Mouse (Mus musculus) lung, embryonic 15.5 days (tissue): Measurements from ENCODE around the gene Usp35. TPM values are rescaled to one million over a fixed set of nuclear protein-coding genes. Genes with fewer than 3 reads are reported as not detected.

Source experiments
- ATAC-seq: fragments of 200-750 bp; cut with Nextera tagmentation; 2 replicates; pipeline ENCODE4 v1.8.0; 2017; ENCODE audit warnings: moderate number of reproducible peaks, borderline replicate concordance; ENCODE audit not compliant: low FRiP score, low TSS enrichment; ENCODE audit errors: extremely low read depth
- H3K27ac ChIP-seq: fragments of 300-500 bp; sonication (generic); 2 replicates; pipeline ENCODE4 v1.5.1; 2015; ENCODE audit warnings: moderate library complexity, mild to moderate bottlenecking, inconsistent platforms
- H3K27me3 ChIP-seq: fragments of 300-500 bp; sonication (generic); 2 replicates; pipeline ENCODE4 v1.6.1; 2015; ENCODE audit warnings: inconsistent platforms
- H3K36me3 ChIP-seq: fragments of 300-500 bp; sonication (generic); 2 replicates; pipeline ENCODE4 v1.6.1; 2015; ENCODE audit warnings: inconsistent platforms
- H3K4me1 ChIP-seq: fragments of 300-500 bp; sonication (generic); 2 replicates; pipeline ENCODE4 v1.6.1; 2015; ENCODE audit warnings: inconsistent platforms
- H3K4me2 ChIP-seq: fragments of 300-500 bp; sonication (generic); 2 replicates; pipeline ENCODE4 v1.6.1; 2015; ENCODE audit warnings: inconsistent platforms, mild to moderate bottlenecking, moderate library complexity
- H3K4me3 ChIP-seq: fragments of 300-500 bp; sonication (generic); 2 replicates; pipeline ENCODE4 v1.5.1; 2015; ENCODE audit warnings: mild to moderate bottlenecking, inconsistent platforms
- H3K9ac ChIP-seq: fragments of 300-500 bp; sonication (generic); 2 replicates; pipeline ENCODE4 v1.6.1; 2015; ENCODE audit warnings: inconsistent platforms
- H3K9me3 ChIP-seq: fragments of 300-500 bp; sonication (generic); 2 replicates; pipeline ENCODE4 v1.6.1; 2016; ENCODE audit warnings: inconsistent platforms
- WGBS: fragments of 180-500 bp; shearing (Covaris S2); methylation state at CpG from one replicate; pipeline ENCODE4 v1.1.7; 2015; 5-methylcytosine and 5-hydroxymethylcytosine counted together
- polyA plus RNA-seq: library from polyadenylated mRNA; unstranded; fragments of >200 nt; fragmentation: Nextera tagmentation; extraction: Ambion mirVana; gene quantifications from 2 replicates; pipeline ENCODE4 v1.2.1, GENCODE M21; 2015

Gene Usp35
- polyA plus RNA-seq, 1 experiment from 2014 or later = 1.7 TPM

DNA sequence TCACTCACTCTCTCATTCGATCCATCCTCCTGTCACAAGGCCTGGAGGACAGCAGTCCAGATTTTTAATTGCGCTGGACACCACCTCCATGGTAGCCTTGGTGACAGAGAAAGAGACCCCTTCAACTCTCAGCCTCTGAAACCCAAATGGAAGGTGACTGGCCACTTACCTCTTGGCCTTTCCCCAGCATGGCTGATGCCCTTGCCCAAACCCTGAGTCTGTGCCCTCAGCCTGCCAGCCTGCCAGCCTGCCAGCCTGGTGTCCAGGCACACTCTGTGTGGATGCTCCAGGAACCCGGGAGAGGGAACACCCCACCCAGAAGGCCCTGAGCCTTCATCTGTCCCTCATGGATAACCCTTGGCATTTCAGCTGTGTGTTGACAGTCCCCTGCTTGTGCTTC, 2.1 kb downstream of the Usp35 start:
- ATAC-seq = no peak
- no peaks in the 10 kb centered on the region for H3K9me3 ChIP-seq
- H3K27ac ChIP-seq = no peak overlapping the region
- peaks cover 30% of the 10 kb centered on the region for H3K27me3 ChIP-seq
- no peak overlapping the region for H3K9ac ChIP-seq
- WGBS = 69% methylated on average over 3 of the region's 3 CpGs
- no peaks in the 10 kb centered on the region for H3K36me3 ChIP-seq
- peaks cover 25% of the 10 kb centered on the region for H3K4me1 ChIP-seq
- no peak overlapping the region for H3K4me3 ChIP-seq
- H3K4me2 ChIP-seq = no peak overlapping the region

DNA sequence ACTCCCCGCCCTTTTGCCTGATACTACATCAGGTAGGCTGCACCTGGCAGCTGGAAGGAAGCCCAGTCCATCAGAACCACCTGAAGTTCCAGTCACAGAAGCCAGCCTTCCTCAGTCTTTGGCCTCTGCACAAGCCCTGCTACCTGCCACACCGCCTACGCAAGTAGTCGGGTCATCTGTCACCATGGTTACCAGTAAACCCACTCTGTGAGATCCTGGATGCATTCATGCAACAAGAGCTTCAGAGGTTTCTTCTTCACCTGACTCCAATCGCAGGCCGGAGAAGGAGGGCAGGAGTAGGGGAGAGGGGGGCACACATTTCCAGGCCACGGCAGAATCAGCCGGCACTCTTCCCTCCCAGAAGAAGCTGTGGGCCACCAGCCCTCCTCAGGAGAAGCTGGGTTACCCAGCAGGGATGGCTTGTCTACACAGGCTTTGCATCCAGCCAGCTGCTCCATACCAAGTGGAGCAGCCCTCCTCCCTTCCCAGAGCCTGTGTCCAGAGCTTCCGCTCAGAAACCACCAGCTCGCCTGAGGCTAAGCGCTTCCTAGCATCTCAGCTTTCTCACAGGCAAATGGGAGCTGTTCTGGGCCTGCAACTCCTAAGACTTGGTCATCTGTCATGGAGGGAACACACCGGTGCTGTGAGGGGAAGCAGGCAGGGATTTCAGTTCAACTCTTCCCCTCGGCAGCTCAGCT, 2.8 kb downstream of the Usp35 start:
- Histone ChIP-seq H3K27me3 (peaks cover 36% of the 10 kb centered on the region), H3K9ac (no peak overlapping the region), H3K27ac (no peak overlapping the region), H3K9me3 (no peaks in the 10 kb centered on the region), H3K36me3 (no peaks in the 10 kb centered on the region), H3K4me3 (no peak overlapping the region), H3K4me1 (peaks cover 25% of the 10 kb centered on the region), H3K4me2 (no peak overlapping the region)
- ATAC-seq = no peak
- WGBS = 72% methylated on average over 13 of the region's 13 CpGs

DNA sequence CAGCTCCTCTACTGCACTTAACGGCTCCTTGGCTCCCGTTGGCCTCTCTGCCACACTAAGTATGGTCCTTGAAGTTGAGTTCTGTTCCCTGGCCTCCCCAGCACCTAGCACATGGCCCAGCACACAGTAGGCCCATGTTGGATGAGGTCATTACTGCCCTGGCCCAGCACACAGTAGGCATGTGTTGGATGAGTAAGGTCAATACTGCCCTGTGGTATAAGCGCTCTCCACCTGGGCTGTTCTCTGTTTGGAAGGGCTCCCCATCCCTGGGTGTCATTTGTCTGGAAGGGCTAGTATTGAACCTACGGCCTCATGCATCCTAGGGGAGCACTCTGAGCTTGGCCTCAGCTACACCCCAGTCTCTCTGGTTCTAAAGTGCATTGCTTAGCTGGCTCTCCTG, 4.4 kb downstream of the Usp35 start:
- peaks cover 15% of the 10 kb centered on the region for H3K4me1 ChIP-seq
- H3K27me3 ChIP-seq = peaks cover 39% of the 10 kb centered on the region
- no peak for ATAC-seq
- no peak overlapping the region for H3K9ac ChIP-seq
- H3K27ac ChIP-seq = no peak overlapping the region
- no peaks in the 10 kb centered on the region for H3K36me3 ChIP-seq
- H3K4me2 ChIP-seq = no peak overlapping the region
- 86% methylated on average over 4 of the region's 4 CpGs for WGBS
- H3K9me3 ChIP-seq = no peaks in the 10 kb centered on the region
- H3K4me3 ChIP-seq = no peak overlapping the region

DNA sequence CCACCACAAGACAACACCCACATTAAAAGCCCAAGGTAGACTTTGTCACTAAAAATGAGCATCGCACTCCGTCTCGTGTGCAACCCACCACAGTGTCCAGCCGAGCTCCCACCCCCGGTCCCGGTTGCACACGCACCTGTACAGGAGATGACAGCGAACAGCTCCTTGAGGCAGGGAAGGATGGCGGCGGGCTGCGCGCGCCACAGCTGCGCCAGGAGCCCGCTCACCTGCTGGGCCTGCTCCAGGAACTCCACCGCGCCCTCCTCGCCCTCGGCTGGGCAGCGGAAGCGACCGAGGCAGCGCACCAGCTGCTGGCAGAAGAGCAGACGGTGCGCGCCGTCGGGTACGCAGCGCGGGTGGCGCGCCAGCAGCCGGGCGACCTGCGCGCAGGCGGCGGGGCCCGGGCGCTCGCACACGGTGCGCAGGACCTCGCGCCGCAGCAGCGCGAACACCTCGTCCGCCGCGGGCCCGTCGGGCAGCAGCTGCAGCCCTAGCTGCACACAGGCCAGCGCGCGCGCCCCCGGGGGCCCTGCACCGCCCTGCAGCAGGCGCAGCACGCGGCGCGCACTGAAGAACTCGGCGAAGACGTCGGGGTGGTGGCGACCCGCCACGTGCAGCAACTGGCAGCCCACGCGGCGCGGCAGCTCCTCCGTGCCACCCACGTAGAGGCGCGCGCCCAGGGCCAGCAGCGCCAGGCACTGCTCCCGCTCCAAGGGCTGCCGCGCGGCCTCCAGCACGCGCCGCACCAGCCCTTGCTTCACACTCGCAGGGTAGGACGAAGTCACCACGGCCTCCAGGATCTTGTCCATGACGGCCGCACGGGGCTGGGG, 6.4 kb downstream of the Usp35 start:
- Histone ChIP-seq H3K4me3 (peak overlapping the region; percentile 34), H3K4me1 (peaks cover 8% of the 10 kb centered on the region), H3K9me3 (no peaks in the 10 kb centered on the region), H3K36me3 (no peaks in the 10 kb centered on the region), H3K4me2 (peak overlapping the region; percentile 60), H3K27me3 (peaks cover 39% of the 10 kb centered on the region), H3K9ac (no peak overlapping the region), H3K27ac (no peak overlapping the region)
- ATAC-seq = peak; percentile 33; the same call in 1 of the 2 replicates
- 9% methylated on average over 95 of the region's 96 CpGs for WGBS

DNA sequence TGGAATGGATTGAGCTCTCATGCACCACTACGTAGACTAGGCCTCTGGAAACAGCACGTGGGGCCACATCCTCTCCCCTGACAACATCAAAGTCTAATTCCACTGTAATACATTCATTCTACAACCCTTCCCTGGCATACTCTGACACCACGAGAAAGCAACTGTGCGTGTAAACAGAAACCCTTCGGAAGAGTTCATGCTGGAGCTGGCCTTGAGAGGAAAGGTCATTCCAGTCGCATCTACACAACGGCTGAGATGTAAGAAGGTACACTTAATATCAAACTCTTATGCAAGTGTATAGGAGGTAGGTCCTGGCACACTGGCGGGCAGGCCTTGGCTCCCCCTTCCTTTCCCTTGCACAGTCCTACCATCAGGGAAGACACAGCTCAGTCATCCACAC, 7.5 kb downstream of the Usp35 start:
- Histone ChIP-seq H3K36me3 (no peaks in the 10 kb centered on the region), H3K4me1 (peaks cover 8% of the 10 kb centered on the region), H3K4me3 (no peak overlapping the region), H3K27ac (no peak overlapping the region), H3K9ac (no peak overlapping the region), H3K9me3 (no peaks in the 10 kb centered on the region), H3K4me2 (no peak overlapping the region), H3K27me3 (peaks cover 39% of the 10 kb centered on the region)
- no peak for ATAC-seq
- WGBS = 83% methylated on average over 8 of the region's 8 CpGs

DNA sequence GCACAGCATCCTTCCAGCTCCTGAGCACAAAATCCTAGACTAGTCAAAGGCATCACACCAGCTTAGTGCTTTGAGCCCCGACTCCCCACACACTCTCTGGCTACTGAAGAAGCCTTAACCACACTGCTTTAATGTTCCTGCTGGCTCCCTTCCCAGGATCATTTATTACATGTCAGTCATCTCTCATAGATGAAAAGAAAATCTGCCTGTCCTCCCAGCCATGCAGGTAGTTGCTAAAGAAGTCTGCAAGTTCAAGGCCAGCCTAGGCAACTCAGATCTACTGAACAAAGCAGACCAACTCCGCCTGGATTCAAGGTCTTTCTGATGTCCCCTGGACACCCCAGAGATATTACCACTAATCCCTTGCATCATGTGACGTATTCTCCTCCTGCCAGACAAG, 14.1 kb downstream of the Usp35 start:
- Histone ChIP-seq H3K9ac (no peak overlapping the region), H3K9me3 (no peaks in the 10 kb centered on the region), H3K4me2 (no peak overlapping the region), H3K27me3 (no peaks in the 10 kb centered on the region), H3K4me3 (no peak overlapping the region), H3K4me1 (no peaks in the 10 kb centered on the region), H3K27ac (no peak overlapping the region), H3K36me3 (no peaks in the 10 kb centered on the region)
- 72% methylated on average over 3 of the region's 3 CpGs for WGBS
- no peak for ATAC-seq

DNA sequence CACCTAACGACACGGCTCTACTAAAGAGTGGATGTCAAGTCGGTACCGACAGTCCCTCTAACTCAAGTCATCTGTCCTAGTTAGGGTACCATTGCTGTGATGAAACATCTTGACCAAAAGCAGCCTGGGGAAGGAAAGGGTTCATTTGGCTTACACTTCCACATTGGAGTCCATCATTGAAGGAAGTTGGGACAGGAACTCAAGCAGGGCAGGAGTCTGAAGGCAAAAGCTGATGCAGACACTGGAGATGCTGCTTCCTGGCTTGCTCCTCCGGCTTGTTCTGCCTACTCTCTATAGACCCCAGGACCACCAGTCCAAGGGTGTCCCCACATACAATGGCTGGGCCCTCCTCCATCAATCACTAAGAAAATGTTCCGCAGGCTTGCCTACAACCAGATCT, 16.2 kb downstream of the Usp35 start:
- Histone ChIP-seq H3K27ac (no peak overlapping the region), H3K4me3 (no peak overlapping the region), H3K4me1 (no peaks in the 10 kb centered on the region), H3K36me3 (no peaks in the 10 kb centered on the region; the same call in 1 of the 2 replicates), H3K4me2 (no peak overlapping the region), H3K27me3 (no peaks in the 10 kb centered on the region), H3K9ac (no peak overlapping the region), H3K9me3 (no peaks in the 10 kb centered on the region)
- ATAC-seq = no peak
- 89% methylated on average over 6 of the region's 6 CpGs for WGBS

DNA sequence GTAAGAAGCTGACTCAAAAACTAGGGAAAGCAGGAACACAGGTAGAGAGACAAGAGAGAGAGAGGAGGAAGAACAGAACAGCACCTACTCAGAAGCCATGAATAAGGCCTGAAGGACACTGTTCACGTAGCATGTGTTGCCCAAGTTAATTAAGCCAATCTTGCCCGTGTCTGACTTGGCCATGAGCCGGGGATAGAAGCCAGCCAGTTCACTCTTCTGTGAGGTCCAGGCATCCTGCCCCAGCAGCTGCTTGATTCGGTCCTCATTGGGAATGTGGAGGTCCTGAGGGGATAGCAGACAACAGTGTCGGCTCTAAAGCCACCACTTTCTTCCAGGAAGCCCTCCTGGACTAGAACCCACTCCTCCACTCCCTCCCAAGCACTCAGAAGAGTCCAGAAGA, 17.2 kb downstream of the Usp35 start:
- Histone ChIP-seq H3K36me3 (peaks cover 3% of the 10 kb centered on the region; the same call in 1 of the 2 replicates), H3K4me1 (no peaks in the 10 kb centered on the region), H3K4me2 (no peak overlapping the region), H3K9me3 (no peaks in the 10 kb centered on the region), H3K27me3 (no peaks in the 10 kb centered on the region), H3K27ac (no peak overlapping the region), H3K9ac (no peak overlapping the region), H3K4me3 (no peak overlapping the region)
- ATAC-seq = no peak
- 80% methylated on average over 5 of the region's 5 CpGs for WGBS

DNA sequence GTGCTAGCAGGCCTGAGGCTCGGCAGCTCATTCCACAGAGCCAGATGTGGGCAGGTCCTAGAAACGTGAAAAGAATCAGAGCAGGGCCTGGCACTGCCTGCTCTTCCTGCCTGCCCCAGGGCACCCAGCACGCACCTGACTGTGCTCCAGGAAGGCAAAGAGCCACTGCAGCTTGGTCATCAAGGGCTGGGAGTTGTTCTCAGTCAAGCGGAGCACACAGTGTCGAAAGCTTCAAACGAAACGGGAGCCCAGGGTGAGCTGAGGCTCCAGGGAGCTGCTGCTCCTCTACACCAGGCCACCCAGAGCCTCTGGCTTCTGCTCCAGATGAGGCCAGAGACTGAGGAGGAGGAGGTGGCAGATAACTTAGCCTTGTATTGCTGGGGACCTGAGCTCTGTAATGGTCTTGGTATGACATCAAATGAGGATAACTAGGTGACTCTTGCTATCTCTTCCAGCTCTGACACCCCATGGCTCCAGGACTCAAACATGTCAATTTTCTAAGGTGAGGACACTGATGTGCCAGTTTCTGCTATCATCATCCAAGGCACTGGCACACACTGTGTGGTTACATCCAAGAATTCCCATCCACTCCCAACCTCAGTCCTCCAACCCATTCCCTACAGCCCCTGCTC, 18.3 kb downstream of the Usp35 start:
- H3K4me1 ChIP-seq = no peaks in the 10 kb centered on the region
- no peak overlapping the region for H3K9ac ChIP-seq
- no peak overlapping the region for H3K4me3 ChIP-seq
- no peaks in the 10 kb centered on the region for H3K27me3 ChIP-seq
- H3K27ac ChIP-seq = no peak overlapping the region
- no peak for ATAC-seq
- 75% methylated on average over 7 of the region's 7 CpGs for whole genome bisulfite sequencing
- H3K9me3 ChIP-seq = no peaks in the 10 kb centered on the region
- no peak overlapping the region for H3K4me2 ChIP-seq
- peaks cover 9% of the 10 kb centered on the region for H3K36me3 ChIP-seq

DNA sequence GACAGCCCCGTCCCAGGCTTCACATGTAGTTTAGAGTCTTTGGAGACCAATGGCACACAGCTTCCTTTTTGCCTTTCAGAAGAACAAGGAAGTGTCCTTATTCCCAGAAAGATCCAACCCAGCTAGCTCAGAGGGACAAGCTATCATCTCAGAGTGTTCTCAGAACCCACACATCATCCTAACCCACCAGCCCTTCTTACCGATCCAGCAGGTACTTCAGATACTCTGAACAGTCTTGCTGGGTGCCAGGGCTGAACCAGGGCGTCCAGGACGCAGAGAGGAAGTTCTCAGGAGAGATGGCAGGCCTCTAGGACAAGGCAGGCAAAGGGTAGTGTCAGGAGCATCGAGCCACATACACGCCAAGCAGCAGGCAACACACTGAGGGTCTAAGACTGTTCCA, 19.0 kb downstream of the Usp35 start:
- no peak for ATAC-seq
- H3K4me3 ChIP-seq = no peak overlapping the region
- H3K27me3 ChIP-seq = no peaks in the 10 kb centered on the region
- H3K4me1 ChIP-seq = no peaks in the 10 kb centered on the region
- H3K9ac ChIP-seq = no peak overlapping the region
- H3K9me3 ChIP-seq = no peaks in the 10 kb centered on the region
- no peak overlapping the region for H3K4me2 ChIP-seq
- no peak overlapping the region for H3K27ac ChIP-seq
- peaks cover 14% of the 10 kb centered on the region for H3K36me3 ChIP-seq
- 82% methylated on average over 6 of the region's 6 CpGs for WGBS

DNA sequence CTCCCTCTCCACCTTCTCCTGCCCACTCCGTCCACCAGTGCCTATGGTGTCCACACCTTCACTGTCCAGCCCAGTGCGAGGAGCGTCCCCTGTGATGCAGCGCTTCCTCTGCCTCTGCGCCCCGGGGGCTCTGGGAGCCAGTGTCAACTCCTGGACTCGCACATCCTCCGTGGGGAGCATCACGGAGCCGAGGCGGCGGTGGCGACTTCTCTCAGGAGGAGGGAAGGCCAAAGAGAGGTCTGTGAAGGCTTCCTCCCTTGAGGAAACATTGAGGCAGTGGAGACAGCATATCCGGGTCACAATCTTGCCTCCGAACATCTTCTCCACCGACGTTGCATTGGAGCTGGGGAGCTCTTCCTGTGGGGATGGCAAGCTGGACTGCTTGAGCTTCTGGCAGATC, 19.6 kb downstream of the Usp35 start:
- H3K27me3 ChIP-seq = no peaks in the 10 kb centered on the region
- no peak overlapping the region for H3K4me2 ChIP-seq
- H3K36me3 ChIP-seq = peaks cover 19% of the 10 kb centered on the region
- H3K4me3 ChIP-seq = no peak overlapping the region
- no peak overlapping the region for H3K9ac ChIP-seq
- WGBS = 87% methylated on average over 17 of the region's 17 CpGs
- no peak for ATAC-seq
- no peak overlapping the region for H3K27ac ChIP-seq
- no peaks in the 10 kb centered on the region for H3K9me3 ChIP-seq
- H3K4me1 ChIP-seq = no peaks in the 10 kb centered on the region

DNA sequence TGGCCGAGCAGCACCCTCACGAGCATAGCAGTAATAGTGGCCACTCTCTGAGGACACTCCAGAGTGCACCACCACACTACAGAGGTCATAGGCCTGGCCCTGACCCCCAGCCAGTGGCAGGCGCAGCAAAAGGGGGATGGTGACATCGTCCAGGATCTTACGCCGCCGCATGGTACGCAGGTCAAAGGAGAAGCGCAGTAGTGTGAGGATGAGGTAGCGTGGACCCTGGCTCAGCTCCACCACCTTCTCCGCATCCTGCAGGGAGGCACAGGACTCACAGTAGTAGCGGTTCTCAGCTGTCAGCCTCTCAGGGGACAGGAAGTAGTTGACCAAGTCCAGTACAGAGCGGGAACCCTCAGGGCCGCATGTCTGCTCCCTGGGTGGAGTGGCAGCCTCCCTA, 20.2 kb downstream of the Usp35 start:
- H3K27ac ChIP-seq = no peak overlapping the region
- no peak overlapping the region for H3K4me3 ChIP-seq
- no peak overlapping the region for H3K4me2 ChIP-seq
- peaks cover 19% of the 10 kb centered on the region for H3K36me3 ChIP-seq
- no peak overlapping the region for H3K9ac ChIP-seq
- WGBS = 89% methylated on average over 14 of the region's 14 CpGs
- H3K4me1 ChIP-seq = no peaks in the 10 kb centered on the region
- H3K9me3 ChIP-seq = no peaks in the 10 kb centered on the region
- H3K27me3 ChIP-seq = no peaks in the 10 kb centered on the region
- ATAC-seq = no peak
